Mouse (Mus musculus) CD4-positive, CD25-positive, alpha-beta regulatory T cell, adult 2 months (primary cell): ENCODE data around the gene Six3.
A peak's percentile ranks its signal among the peaks of the same experiment; 100 is the strongest.

Experiments
- DNase-seq: peaks from one replicate; pipeline ENCODE4 v3.0.0-alpha.2; 2012; ENCODE audit warnings: low read depth, low spot score

Six3 gene

DNA sequence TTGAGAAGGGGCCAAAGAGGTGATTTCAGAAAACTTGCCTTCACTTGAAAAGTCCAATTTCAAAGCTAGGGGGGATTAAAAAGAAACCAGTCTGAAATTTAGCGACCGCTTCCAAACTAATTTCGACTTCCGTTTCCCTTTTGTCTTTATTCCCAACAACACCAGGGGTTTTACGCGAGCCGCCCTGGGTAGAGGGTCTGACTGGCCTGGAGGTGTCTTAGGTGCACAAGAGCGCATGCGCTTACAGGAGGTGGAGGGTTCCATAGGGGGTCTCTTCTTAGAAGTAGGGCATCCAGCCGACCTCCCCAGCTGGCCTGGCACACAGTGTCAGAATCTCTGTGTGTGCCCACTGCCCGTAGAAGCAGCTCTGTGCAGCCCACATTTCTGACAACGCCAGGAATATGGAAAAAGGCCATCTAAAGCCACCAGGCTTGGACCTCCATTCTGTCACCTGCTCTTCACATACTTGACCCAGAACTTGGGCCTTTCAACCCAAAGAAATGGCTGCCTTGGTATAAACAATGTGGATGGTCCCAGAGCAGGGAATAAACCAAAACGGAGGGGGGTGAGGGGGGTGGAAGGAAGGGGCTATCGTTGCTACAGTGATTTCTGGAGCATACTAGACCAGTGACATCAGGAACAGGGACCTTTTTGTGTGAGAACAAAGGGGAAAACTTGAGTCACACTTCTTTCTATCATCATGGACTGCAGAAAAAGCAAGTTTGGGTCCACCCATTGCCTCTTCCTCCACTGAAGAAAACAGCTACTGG lies 12.9 kb downstream of the Six3 start:
- no peak for DNase-seq

DNA sequence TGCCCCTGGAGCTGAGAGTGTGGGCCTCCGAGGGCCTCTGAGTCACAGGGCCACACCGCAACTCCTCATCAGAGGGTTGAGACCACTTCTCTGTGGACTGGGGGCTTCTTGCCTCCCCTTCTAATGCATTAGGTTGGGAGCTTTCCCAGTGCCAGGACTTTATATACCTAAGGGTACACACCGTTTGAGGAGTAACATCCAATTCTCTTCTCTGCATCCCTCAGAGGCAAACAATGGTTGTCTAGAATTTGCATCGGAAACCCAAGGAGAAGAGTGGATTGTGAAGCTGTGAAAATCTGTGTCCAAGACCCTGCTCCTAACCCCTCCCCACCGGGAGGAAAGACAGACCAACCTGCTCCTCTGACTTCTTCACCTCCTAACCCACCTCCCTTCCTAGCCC lies 14.3 kb downstream of the Six3 start:
- no peak for DNase-seq

DNA sequence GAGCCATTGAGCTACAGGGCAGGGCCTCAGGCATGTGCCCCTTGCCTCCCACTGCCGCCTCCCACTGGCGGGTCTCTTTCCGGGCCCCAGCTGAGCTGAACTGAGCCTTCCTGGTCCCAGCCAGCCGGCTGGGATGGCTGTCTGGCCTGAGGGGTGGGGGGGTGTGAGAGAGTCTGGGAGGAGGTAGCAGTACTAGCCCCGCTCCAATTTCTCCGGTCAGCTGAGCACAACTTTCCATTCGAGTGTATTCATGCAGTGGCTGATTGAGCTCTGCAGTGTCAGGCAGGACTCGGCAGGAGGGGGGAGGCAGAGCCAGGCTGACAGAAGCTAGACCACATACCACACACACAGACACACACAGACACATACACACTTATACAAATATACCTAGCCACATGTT lies 15.4 kb downstream of the Six3 start:
- no peak for DNase-seq

DNA sequence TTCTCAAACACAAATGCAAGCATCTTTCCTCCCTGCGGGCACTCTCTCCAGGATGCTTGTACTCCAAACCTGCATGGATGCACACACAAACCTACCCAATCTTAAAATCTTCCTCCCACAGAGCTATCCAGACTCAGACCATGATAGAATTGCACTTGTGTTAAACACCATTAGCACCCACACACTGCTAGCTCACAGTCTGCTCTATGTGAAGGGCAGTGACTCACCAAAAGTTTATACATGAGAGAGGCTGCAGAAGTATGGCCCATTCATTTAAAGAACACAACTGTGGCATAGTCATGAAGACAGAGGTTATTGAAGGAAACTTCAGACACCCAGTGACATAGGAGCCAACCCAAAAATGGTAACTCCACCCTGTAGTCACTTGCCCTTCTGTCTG lies 16.0 kb downstream of the Six3 start:
- no peak for DNase-seq

DNA sequence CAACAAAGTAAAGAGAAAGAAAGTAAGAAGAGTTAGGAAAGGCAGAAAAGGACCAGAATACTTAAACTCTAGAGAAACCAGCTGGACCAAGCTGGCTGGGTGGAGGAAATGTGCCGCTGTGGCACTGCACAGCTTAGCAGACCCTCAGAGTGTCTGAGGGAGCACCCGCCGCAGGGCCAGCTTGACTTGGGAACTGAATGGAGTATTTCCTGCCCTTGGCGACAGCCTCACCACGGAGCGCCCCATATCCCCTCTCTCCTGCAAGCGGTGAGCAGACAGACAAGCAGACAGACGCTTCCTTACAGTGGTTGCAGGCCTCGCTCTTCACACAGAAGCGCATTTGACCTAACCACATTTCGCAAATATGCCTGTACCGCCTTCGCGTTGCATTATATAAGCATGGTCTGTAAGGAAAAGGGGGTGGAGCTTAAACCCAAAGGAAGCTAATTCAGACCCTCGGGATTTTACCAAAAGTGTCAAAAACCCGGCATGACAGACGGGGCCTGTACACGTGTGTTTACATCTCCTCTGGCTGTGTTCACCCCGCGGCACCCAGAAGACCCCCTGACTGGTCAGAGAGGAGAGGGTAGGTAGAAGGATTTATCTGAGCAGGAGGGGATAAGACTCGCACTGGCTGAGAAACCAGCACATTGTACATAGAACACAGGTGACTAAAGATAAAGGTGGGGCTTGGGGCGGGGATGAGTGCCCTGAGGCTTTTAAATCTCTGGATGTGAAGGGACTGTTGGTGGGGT lies 17.1 kb downstream of the Six3 start:
- DNase-seq: no peak

DNA sequence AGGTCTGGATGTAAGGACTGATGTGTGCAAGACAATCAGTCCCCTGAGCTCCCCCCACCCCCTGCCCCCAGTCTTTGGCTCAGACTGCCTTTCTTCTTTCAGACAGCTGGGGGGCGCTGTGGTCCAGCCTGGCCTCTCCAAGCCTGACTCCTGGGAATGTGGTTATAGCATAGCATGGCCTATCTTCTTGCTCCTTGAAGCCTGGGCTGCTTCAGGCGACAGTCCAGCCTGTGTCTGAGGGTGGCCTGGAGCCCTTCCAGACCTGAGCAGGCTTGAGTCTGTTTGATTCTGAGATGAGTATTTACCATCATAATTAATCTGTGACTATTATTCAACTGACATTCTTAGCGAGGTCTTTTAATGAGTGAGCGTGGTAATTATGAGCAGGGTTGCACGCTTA lies 17.7 kb downstream of the Six3 start:
- no peak for DNase-seq

DNA sequence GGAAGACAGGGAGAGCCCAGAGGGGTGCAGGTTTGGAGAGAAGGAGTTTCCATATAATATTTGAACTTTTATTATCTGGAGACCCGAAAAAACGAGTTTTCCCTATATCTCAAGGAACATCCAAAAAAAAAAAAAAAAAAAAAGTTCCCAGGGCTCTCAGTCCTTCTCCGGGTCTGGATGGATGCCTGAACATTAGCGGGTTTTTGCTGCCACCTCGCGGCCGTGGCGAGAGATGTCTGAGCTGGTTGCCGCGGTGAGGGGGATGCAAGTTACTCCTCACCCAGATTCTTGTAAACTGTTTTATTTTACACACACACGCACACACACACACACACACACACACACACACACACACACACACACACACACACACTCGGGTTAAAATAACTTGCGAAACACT lies 20.2 kb downstream of the Six3 start:
- DNase-seq: peak; percentile 73

DNA sequence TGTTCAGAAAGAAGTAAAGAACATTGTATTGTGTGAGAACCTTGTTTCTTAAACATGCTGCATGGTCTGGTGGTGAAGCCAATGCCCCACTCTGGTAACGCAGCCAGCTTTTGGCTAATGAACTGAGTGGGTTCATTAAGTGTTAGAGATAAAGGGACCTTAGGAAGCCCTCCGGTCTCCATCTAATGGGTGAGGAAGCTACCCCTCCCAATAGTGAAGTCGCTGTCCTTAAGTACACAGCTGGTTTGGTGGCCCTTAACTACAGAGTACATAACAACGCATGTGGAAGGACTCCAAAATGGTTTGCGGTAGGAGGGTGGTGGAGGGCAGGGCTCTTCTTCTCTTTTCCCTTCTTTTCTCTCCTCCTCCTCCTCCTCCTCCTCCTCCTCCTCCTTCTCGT lies 24.5 kb downstream of the Six3 start:
- no peak for DNase-seq

DNA sequence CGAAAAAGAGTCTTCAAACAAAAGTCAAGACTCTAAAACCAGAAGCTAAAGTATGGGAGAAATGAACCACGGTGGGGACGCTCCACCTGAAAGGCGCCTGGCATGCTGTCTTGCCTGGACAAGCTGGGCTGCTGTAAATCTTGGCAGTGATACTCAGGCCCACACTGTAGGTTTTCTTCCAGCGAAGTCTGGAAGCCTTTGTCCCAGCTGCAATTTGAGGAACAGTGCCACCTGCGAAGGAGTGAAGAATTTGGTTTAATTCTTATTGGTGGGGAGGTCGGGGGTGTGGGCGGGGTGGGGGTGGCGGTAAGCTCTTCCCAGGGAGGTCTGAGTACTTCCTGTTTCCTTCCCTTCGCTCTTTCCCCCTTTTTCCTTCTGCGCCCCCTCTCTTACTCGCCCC lies 31.9 kb downstream of the Six3 start:
- DNase-seq: no peak

DNA sequence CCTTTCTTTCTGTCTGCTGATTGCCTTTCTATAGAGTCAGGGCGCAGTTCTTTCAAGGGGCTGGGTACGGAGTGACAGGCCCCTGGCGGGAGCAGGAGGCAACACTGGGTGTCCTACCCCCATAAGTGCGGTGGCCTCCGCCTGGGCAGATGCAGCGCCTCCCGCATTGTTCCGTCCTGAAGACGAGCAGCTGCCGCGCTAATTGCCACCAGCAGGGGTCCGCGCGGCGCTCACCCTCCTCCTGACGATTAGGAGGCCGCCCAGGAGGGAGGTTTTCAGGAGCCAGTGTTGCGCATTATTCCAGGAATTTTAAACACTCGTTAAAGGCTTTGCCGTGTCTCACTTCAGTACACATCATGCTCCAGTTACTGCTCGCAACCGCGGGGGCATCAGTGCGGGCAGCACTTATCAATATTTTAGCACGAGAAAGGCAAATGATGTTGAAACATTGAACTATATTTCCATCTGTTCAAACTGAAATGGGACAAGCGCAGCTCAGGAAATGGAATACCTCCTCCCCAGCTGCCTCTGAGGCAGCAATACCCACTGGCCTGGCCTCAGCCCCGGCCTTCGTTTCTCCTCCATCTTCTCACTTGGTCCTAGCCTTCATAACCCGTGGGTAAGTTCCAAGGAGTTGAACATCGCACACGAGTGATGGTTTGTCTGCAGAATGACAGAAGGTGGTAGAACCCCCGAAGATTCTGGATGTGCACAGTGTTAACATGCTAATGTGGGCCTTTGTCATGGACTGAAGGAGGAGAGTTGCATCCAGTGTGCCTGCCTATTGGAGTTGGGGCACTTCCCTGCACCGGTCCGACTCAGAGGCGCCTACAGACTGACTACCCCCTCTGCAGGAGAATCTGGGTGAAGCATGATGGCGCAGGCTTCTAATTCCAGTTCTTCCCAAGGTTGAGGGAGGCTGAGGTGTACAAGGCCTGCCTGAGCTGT lies 32.6 kb downstream of the Six3 start:
- DNase-seq: peak; percentile 35

DNA sequence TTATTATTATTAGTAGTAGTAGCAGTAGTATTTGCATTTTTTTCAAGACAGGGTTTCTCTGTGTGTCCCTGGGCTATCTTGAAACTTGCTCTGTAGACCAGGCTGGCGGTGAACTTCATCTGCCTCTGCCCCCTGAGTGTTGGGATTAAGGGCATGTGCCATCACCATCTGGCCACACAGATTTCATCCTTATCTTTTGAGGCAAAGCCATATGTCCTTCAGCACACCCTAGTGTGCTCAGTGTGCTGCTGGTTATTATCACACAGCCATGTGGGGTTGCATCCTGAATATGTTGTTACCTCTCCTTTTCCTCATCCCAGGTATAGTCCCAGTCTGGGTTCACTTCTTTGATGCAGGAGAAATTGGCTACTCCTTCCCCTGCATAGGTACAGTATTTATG lies 46.6 kb downstream of the Six3 start:
- DNase-seq: no peak

DNA sequence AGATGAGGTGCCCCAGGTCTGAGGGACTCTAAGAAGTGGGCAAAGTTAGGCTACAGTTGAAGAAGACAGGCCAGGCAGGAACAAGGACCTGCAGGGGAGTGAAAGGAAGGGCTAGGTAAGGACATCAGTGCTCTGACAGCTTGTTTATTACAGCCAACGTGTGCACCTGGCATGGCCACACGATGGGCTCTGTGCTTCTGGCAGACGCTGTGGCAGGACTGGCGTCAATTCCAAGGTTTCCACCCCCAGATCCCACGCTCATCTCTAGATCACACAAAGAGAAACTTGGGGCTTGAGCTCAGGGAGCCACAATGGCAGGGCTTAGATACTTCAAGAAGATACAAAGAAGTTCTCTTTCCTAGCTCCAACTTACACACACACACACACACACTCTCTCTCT lies 48.1 kb downstream of the Six3 start:
- no peak for DNase-seq

DNA sequence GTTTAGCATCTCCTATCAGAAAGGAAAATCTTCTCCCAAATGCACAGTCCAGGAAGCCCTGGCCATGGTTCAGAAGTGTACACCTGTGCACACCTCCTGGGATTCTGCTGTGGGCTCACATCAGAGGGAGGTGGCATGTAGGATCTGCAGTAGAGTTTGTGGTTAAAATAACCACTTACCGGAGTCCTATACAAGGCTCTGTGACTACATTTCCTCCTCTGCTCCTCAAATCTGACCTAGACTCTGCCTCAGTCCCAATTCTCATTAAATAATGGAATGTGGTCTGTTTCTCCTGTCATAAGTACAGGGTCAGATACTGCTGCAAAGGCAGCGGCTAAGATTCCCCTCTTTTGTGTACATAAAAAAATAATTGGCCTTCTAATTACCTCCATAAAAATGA lies 50.8 kb downstream of the Six3 start:
- DNase-seq: no peak

DNA sequence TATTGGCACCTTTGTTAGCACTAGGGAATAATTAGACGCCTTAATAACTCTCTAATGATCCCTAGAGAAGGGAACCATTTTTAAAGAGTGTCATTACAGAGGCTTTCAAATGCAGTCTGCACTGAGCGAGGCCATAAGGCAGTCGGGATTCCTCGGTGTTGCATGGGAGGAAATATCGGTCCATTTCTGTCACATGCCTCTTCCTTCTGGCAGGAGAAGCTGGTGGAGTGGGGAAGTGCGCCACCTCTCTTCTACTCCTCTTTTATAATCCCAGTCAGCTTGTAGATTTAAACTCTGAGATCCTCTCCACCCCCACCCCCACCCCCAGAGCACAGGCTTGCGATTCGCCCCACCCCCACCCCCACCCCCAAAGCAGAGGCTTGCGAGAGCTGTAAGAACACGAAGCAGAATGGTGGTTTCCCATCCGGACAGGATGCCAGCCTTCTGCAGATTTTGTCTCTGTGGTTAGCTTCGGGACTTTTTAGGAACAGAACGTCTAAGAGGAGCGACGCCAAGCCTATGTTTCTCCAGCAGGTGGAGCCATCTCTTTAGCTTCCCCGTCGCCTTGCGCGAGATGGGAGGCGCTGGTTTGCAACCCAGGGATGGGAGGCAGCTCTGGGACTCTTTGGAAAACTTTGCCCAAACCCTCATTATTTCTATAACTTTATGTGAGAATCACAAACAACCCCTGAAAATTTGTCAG lies 51.4 kb downstream of the Six3 start:
- DNase-seq: peak; percentile 65
